Mouse (Mus musculus): ENCODE data around the gene Hmx2.

DNA sequence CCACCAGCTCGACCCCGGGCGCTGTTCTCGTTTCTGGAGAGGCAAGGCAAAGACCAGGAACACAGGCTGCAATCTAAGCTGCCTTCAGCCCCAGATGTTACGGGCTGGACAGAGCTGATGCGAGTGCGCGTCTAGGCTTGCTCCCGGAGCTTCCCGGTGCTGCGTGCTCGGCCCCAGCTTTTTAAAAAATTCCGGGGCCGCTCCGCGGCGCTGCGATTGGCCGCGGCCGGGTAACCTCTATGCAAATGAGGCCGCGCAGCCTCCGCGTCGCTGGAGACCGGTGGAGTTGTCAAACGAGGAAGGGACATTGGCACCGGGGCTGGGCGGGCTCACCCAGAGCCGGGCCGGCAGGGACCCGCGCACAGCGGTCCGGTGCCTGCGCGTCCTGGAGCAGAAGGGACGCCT is 5.2 kb downstream of the Hmx2 start:
- TF ChIP-seq POLR2A (IDR thresholded peaks at IDR 0.05; ENCODE audit: borderline replicate concordance, low read depth, low read length) (no peak), CTCF (IDR thresholded peaks at IDR 0.05; ENCODE audit: low read depth, low read length) (no peak)

All from bone marrow macrophage, adult 2 months (primary cell).